Mouse (Mus musculus): ENCODE measurements around the gene Rfx1. TPM values are rescaled to one million over a fixed set of nuclear protein-coding genes. Genes with fewer than 3 reads are reported as not detected.

Gene Rfx1
- polyA plus RNA-seq, 1 experiment, result 13.2 TPM

- DNase-seq (ENCODE audit: low read depth), result no peak
These were observed 6.4 kb upstream of the Rfx1 start for GRCm38 (mm10) chr8:84060245-84060644.

GRCm38 (mm10) chr8:84063861-84064610 is 2.6 kb upstream of the Rfx1 start:
- DNase-seq (ENCODE audit: low read depth), result no peak

- DNase-seq (ENCODE audit: low read depth), result no peak
These were observed 1.6 kb upstream of the Rfx1 start, which contains the start of gene Gm10643 for GRCm38 (mm10) chr8:84065037-84065436. TSS of gene Gm10643 (minus strand) at chr8:84065137.

- no peak for DNase-seq (ENCODE audit: low read depth)
These were observed 1.1 kb upstream of the Rfx1 start for GRCm38 (mm10) chr8:84065457-84066072.

GRCm38 (mm10) chr8:84067047-84067573 is 476 bp downstream of the Rfx1 start:
- no peak for DNase-seq (ENCODE audit: low read depth)

GRCm38 (mm10) chr8:84067911-84068310 is 1.3 kb downstream of the Rfx1 start:
- no peak for DNase-seq (ENCODE audit: low read depth)

- DNase-seq (ENCODE audit: low read depth), result no peak
These were observed 1.8 kb downstream of the Rfx1 start for GRCm38 (mm10) chr8:84068316-84069035.

GRCm38 (mm10) chr8:84069169-84069568 is 2.5 kb downstream of the Rfx1 start:
- no peak for DNase-seq (ENCODE audit: low read depth)

- no peak for DNase-seq (ENCODE audit: low read depth)
These were observed 3.1 kb downstream of the Rfx1 start for GRCm38 (mm10) chr8:84069750-84070149.

- DNase-seq (ENCODE audit: low read depth), result no peak
These were observed 3.6 kb downstream of the Rfx1 start for GRCm38 (mm10) chr8:84070241-84070640.

- no peak for DNase-seq (ENCODE audit: low read depth)
These were observed 4.0 kb downstream of the Rfx1 start for GRCm38 (mm10) chr8:84070667-84071066.

GRCm38 (mm10) chr8:84071921-84072320 is 5.3 kb downstream of the Rfx1 start:
- no peak for DNase-seq (ENCODE audit: low read depth)

- no peak for DNase-seq (ENCODE audit: low read depth)
These were observed 5.7 kb downstream of the Rfx1 start for GRCm38 (mm10) chr8:84072321-84072720.

GRCm38 (mm10) chr8:84073230-84073976 is 6.8 kb downstream of the Rfx1 start:
- DNase-seq (ENCODE audit: low read depth), result no peak

- DNase-seq (ENCODE audit: low read depth), result no peak
These were observed 9.8 kb downstream of the Rfx1 start for GRCm38 (mm10) chr8:84076412-84076811.

- DNase-seq (ENCODE audit: low read depth), result no peak
These were observed 10.2 kb downstream of the Rfx1 start for GRCm38 (mm10) chr8:84076849-84077248.

- DNase-seq (ENCODE audit: low read depth), result no peak
These were observed 12.6 kb downstream of the Rfx1 start for GRCm38 (mm10) chr8:84079206-84079605.

- no peak for DNase-seq (ENCODE audit: low read depth)
These were observed 17.2 kb downstream of the Rfx1 start for GRCm38 (mm10) chr8:84083829-84084241.

GRCm38 (mm10) chr8:84084341-84085115 is 17.9 kb downstream of the Rfx1 start:
- DNase-seq (ENCODE audit: low read depth), result no peak

- DNase-seq (ENCODE audit: low read depth), result no peak
These were observed 20.5 kb downstream of the Rfx1 start for GRCm38 (mm10) chr8:84087156-84087555.

GRCm38 (mm10) chr8:84087821-84088220 is 21.2 kb downstream of the Rfx1 start:
- DNase-seq (ENCODE audit: low read depth), result no peak

Measured in gonadal fat pad, adult 2 months (tissue).